Mouse (Mus musculus) frontal cortex, postnatal 14 days (tissue): ENCODE measurements around the gene Bcl7a.

ENCODE experiments used
- DNase-seq, 2 experiments: peaks; one replicate each; pipeline ENCODE4 v3.0.0; 2022; ENCODE audit warnings: low spot score in 2 of 2

Bcl7a gene

DNA sequence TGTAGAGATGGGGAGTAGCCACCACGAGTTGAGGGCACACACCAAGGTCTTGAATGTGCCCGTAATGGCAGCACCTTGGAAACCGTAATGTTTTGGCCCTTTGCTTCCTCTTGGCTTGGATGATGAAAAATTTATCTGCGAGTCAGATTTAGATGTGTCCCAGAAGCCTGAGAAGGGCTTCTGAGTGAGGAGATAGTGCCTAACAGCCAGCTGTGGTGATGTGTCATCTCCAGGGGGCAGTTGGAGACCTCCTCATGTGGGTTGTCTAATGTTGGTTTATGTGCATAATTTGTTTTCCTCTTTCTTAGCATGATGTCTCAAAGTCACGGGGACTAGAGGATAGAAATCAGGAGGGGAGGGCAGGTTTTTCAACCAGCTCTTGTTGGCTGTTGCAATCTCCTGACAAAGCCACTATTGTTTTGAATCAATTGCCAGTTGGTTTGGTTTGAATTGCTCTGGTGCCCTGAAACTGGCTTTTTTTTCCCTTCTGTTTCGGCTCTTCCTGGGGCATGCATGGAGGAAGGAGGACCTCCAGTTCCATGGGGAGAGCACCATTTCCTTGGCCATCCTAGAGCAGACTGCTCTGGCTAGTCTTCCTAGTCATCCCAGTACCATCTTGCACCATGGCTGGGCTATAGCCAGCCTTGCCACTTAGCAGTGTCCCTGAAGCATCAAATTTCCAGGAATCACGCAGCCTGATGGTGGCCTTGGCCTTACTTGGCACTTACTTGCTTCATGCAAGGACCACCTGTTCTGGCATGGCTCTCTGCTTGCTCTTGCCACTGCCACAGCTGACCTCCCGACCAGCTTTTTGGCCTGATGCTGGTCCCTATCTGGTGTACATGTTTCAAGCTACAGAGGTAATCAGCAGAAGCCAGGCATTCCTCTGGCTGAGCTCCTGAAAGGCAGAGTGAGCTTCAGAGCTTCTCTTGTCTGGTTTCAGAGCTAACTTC lies 73.2 kb downstream of the Bcl7a start:
- no peak for DNase-seq

DNA sequence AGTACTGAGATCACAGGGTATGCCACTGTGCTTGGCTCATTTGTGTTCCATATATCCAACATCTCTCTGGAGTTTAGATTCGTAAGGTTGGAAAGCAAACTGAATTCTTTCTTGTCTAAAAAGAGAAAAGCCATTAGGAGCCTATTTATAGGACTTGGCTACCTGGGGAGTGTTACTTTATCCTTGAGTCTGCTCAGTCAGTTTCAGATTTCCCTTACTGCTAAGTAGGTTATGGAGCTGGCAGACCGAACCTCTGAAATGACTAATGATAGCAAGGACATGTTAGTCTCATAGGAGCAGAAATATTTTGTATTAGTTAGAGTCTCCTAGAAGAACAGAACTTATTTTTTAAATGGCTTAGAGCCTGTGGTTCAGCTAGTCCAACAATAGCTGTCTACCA lies 80.3 kb downstream of the Bcl7a start:
- no peak for DNase-seq
